Mouse (Mus musculus): ENCODE data around the gene Kcnc1. TPM values are rescaled to one million over a fixed set of nuclear protein-coding genes. Genes with fewer than 3 reads are reported as not detected.

Kcnc1 gene
- total RNA-seq, 2 experiments from 2014 or later: 79.6 to 81.4 TPM

- no peak for DNase-seq (ENCODE audit: low spot score in 2 of 2)
Measured at GRCm38 (mm10) chr7:46393718-46394511, 2.4 kb upstream of the Kcnc1 start.

GRCm38 (mm10) chr7:46394933-46395332, 1.4 kb upstream of the Kcnc1 start:
- DNase-seq (ENCODE audit: low spot score in 2 of 2): no peak

DNA sequence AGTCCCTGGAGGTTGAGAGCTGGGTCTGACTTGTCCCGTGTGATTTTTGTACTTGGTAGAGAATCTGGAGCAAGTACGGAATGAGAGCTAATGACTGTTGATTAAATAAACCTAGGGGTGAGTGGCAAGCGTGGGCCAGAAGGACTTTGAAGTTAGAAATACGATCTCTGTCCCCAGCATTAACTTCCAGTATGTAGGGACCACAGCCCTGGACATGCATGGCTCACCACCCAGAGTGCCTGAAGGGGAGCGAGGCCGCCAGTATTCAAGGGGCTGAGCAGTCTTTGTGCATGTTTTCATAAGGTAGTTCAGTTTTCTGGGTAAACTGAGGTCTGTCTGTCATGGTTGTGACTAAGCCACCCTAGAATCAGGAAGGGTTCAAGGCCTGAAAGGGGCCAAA, 726 bp upstream of the Kcnc1 start:
- DNase-seq (ENCODE audit: low spot score in 2 of 2): no peak

DNA sequence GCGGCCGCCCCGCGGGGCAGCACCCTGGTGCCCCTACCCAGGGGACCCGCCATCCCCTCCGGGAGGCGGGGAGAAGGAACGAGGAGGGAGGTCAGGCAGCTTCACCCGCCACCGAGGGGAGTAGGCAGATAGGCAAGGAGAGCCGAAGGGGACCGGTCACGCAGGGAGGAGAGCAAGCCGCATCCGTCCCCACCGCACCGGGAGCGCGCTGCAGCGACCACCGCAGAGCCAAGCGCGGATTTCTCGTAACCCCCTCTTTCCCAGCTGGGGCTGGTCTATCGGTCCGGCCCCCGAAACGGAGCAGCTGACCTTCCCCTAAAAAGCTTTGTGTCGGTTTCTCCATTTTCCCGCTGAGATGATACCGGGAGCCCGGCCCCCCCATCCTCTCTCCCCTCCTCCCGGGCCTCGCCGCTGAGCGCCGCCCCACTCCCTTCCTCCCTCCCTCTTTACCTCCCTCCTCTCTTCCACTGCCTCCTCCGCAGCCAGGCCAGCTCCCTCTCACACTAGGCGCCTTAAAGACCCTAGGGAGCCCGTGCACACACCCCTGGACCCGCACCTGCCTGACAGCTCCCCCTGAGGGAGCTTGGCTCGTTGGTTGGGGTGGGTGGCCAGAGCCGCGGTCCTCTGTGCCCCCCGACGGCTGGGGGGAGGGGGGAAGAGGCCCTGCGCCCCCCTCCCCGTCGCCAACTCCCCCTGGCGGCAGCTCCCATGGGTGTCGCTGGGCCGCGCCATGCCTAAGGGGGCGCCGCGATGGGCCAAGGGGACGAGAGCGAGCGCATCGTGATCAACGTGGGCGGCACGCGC, 833 bp downstream of the Kcnc1 start:
- peak; percentile 63 to 75 for DNase-seq (ENCODE audit: low spot score in 2 of 2)

DNA sequence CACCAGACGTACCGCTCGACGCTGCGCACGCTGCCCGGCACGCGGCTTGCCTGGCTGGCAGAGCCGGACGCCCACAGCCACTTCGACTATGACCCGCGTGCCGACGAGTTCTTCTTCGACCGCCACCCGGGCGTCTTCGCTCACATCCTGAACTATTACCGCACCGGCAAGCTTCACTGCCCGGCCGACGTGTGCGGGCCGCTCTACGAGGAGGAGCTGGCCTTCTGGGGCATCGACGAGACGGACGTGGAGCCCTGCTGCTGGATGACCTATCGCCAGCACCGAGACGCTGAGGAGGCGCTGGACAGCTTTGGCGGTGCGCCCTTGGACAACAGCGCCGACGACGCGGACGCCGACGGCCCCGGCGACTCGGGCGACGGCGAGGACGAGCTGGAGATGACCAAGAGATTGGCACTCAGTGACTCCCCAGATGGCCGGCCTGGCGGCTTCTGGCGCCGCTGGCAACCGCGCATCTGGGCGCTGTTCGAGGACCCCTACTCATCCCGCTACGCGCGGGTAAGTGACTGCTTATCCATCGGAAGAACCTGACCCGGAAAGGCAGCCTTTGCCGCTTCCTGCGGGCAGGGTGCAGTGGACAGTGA, 1.5 kb downstream of the Kcnc1 start:
- DNase-seq (ENCODE audit: low spot score in 2 of 2): no peak

GRCm38 (mm10) chr7:46398612-46399011, 2.3 kb downstream of the Kcnc1 start:
- DNase-seq (ENCODE audit: low spot score in 2 of 2): no peak

- no peak for DNase-seq (ENCODE audit: low spot score in 2 of 2)
Measured at GRCm38 (mm10) chr7:46399676-46400075, 3.4 kb downstream of the Kcnc1 start.

- DNase-seq (ENCODE audit: low spot score in 2 of 2): no peak
Measured at GRCm38 (mm10) chr7:46400346-46400745, 4.0 kb downstream of the Kcnc1 start.

- no peak for DNase-seq (ENCODE audit: low spot score in 2 of 2)
Measured at GRCm38 (mm10) chr7:46401371-46402180, 5.3 kb downstream of the Kcnc1 start.

GRCm38 (mm10) chr7:46403616-46404485, 7.6 kb downstream of the Kcnc1 start:
- DNase-seq (ENCODE audit: low spot score in 2 of 2): no peak

DNA sequence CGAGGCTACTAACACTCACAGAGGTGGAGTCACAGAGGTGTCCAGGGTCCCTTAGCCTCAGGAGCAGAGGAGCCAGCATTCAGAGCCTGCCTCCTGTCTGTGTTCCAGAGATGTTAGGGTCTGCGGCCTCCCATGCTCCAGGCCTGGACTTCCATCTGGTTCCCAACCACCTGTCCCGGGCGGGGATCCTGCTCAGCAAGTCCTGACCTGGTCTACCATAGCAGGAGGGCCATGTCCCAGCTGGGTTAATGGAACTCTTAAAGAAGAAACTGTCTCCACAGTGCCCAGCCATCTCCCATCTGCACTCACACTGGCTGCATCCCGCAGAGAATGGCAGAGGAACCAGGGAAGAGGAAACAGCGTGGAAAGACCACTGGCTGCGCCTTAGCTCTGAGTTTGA, 8.5 kb downstream of the Kcnc1 start:
- no peak for DNase-seq (ENCODE audit: low spot score in 2 of 2)

DNA sequence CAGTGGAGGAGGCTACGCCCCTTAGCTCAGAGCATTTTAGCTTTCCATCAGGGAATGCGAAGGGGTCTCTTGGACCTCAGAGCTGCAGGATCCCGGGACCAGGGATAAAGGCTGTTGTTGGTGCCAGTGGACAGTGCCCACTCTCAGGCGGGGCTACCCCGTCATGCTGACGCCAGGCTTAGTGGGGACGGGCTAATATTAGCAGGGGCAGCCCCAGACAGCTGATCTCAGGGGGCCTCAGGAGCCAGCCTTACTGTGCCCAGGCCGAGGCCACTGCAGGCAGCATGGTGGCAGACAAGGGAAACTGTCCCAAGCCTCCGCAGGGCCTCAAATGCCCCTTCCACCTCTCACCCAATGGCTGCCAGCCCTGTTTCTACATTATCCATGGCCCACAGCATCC, 12.3 kb downstream of the Kcnc1 start:
- no peak for DNase-seq (ENCODE audit: low spot score in 2 of 2)

GRCm38 (mm10) chr7:46409204-46409789, 13.0 kb downstream of the Kcnc1 start:
- no peak for DNase-seq (ENCODE audit: low spot score in 2 of 2)

DNA sequence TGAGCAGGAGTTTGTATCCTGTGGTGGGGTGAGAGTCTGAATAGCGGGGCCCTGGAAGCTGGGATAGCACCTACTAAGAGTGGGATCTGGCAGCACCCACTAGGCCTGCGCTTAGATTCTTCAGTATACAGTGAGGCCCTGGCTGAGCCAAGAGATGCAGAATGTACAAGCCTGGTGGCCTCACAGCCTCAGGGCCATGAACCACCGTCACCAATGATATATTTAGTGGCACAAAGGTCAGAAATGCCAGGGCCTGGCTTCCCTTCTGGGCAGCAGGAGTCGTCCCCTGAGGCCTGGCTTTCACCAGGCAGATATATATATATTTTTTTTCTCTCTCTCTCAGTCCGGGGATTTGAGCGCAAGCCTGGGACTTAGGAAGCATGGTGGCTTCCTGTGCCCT, 14.4 kb downstream of the Kcnc1 start:
- DNase-seq (ENCODE audit: low spot score in 2 of 2): no peak

DNA sequence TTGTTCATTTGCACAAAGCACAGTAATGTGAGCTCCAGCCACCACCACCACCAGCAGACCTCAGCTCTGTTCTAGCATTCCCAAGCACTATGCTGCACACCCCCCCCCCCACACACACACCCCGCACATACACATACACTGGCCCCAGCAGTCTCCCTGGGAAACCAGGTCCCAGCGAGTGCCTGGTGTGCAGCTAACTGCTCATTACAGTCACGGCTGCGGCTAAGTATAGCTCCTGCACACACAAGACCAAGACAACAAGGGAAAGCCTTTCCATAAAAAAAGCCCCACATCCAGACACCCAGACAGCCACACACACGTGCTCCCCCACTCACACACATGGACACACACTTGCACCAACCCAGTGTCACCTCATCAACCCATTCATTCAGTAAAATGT, 16.5 kb downstream of the Kcnc1 start:
- DNase-seq (ENCODE audit: low spot score in 2 of 2): no peak

GRCm38 (mm10) chr7:46413959-46414725, 17.8 kb downstream of the Kcnc1 start:
- no peak for DNase-seq (ENCODE audit: low spot score in 2 of 2)

- peak in 1 of 2 experiments; percentile 60 for DNase-seq (ENCODE audit: low spot score in 2 of 2)
Measured at GRCm38 (mm10) chr7:46415818-46416425, 19.6 kb downstream of the Kcnc1 start.

DNA sequence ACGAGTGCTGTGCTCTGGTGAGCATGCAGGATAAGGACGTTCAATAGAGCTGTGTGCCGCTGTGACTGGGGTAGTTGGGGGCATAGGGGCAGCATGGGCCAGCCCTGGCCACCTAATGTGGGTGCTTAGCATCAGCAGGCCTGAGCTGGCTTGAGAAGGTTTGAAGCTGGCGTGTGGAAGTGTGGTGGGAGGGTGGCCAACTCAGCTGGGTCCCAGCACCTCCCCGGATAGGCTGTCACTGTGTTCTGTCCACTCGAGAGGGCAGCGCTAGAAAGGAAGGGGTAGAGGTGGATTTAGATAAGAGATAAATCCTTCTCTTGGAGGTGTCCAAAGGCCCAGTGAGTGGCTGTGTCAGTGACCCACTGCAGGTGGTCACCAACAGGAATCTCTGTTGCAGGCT, 21.2 kb downstream of the Kcnc1 start:
- DNase-seq (ENCODE audit: low spot score in 2 of 2): no peak

Measured in layer of hippocampus, postnatal 14 days (tissue).